Mouse (Mus musculus) small intestine, adult 2 months (tissue): ENCODE data around the gene Sh2d7. TPM values are rescaled to one million over a fixed set of nuclear protein-coding genes. Genes with fewer than 3 reads are reported as not detected.

Source experiments
- H3K27ac ChIP-seq: fragments of 200-500 bp; 2 replicates; pipeline ENCODE4 v1.5.1; 2012; ENCODE audit warnings: low read depth, low read length, control low read depth, inconsistent platforms; ENCODE audit not compliant: insufficient read depth
- H3K27me3 ChIP-seq: fragments of 200-500 bp; 2 replicates; pipeline ENCODE4 v1.6.1; 2012; ENCODE audit warnings: mild to moderate bottlenecking, moderate library complexity, low read length, inconsistent platforms; ENCODE audit not compliant: control insufficient read depth, insufficient read depth
- H3K36me3 ChIP-seq: fragments of 200-500 bp; 2 replicates; pipeline ENCODE4 v1.6.1; 2012; ENCODE audit warnings: mild to moderate bottlenecking, low read length, control low read depth, inconsistent platforms; ENCODE audit not compliant: control insufficient read depth, insufficient read depth
- H3K4me1 ChIP-seq: fragments of 200-500 bp; 2 replicates; pipeline ENCODE4 v1.6.1; 2012; ENCODE audit warnings: low read length, inconsistent platforms, mixed read lengths; ENCODE audit not compliant: control insufficient read depth, insufficient read depth, insufficient read length
- H3K4me3 ChIP-seq: fragments of 200-500 bp; 2 replicates; pipeline ENCODE4 v1.5.1; 2012; ENCODE audit warnings: low read depth, mild to moderate bottlenecking, control low read depth, inconsistent platforms, low read length, moderate library complexity
- CTCF ChIP-seq: fragments of 200-500 bp; IDR thresholded peaks from 2 replicates; pipeline ENCODE4 v1.5.1; 2012; ENCODE audit warnings: low read depth, mild to moderate bottlenecking, control low read depth, inconsistent platforms, low read length, moderate library complexity, mixed read lengths; ENCODE audit not compliant: insufficient replicate concordance, insufficient read length; ENCODE audit errors: extremely low read depth
- POLR2A ChIP-seq: fragments of 200-500 bp; IDR thresholded peaks from 2 replicates; pipeline ENCODE4 v1.6.1; 2012; ENCODE audit warnings: low read depth, mild to moderate bottlenecking, control low read depth, inconsistent platforms, low read length, moderate library complexity
- WGBS: fragments of 180-500 bp; shearing (Covaris S2); methylation state at CpG from one replicate; pipeline ENCODE4 v1.1.7; 2018; 5-methylcytosine and 5-hydroxymethylcytosine counted together
- polyA plus RNA-seq: library from polyadenylated mRNA; depleted of rRNA; stranded (reverse); fragments of >200 nt; gene quantifications from 2 replicates; pipeline ENCODE4 v1.2.3, GENCODE M21; 2012

The Sh2d7 gene
- polyA plus RNA-seq, 1 experiment: 5.7 TPM

DNA sequence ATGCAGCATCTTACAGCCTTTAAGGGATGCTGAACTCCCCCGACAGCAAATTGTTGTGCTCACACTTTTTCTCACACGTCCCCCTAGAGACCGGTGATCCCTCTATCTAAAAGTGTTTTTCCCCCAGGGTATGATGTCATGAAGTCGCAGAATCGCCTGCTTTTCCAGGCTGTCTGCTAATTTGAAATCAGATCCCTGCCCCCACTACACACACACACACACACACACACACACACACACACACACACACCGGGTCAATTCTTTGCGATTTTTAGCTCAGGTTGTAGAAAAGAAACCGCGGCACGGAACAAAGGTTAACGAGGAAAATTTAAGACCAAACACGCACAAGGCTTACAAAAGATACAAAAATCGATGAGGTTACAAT, 36.7 kb upstream of the Sh2d7 start:
- Histone ChIP-seq H3K27ac (no peak overlapping the region), H3K27me3 (peaks cover 10% of the 10 kb centered on the region), H3K4me1 (no peaks in the 10 kb centered on the region), H3K4me3 (peak overlapping the region; percentile 88), H3K36me3 (no peaks in the 10 kb centered on the region)
- TF ChIP-seq POLR2A (no peak), CTCF (no peak)
- 2% methylated on average over 13 of the region's 13 CpGs for WGBS

DNA sequence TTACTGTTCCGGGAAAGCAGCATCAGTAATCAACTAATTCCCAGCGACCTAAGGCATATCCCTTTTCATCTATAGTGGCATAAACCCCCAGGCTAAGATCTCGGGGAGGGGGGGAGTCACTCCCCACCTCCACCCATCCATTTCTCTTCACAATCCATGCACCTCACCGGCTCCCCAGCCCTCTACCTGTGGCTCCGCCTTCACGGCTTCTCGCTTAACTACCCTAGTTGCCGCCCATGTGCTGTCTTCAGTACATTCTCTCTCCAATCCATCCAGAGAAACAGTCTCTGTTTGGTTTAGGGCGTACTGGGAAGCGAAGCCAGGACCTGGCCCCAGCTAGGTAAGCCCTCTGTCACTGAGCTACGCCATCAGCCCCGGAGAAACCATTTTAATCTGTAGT, 35.9 kb upstream of the Sh2d7 start:
- no peak for TF ChIP-seq POLR2A
- no peak for TF ChIP-seq CTCF
- H3K36me3 ChIP-seq: no peaks in the 10 kb centered on the region
- 5% methylated on average over 12 of the region's 12 CpGs for WGBS
- no peak overlapping the region for H3K4me3 ChIP-seq
- H3K4me1 ChIP-seq: no peaks in the 10 kb centered on the region
- no peak overlapping the region for H3K27ac ChIP-seq
- H3K27me3 ChIP-seq: peaks cover 10% of the 10 kb centered on the region

DNA sequence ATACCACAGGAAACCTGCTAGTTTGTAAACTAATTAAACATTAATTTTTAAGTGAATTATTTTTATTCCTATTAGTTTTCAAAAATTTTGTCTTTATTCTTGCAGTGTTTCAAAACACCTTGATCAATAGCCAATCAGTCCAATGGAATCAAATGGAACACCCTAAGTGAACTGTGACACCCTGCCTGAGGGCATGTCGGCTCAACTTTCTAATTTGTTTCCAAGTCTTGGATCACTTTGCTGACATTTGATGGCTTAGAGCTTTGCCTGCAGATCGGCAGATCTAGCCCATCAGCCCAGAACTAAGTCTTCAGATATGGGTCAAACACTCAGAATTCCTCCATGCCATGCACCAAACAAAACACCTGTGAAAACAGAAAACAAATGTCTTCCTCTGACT, 22.8 kb upstream of the Sh2d7 start:
- WGBS: 80% methylated on average over 2 of the region's 2 CpGs
- no peak for TF ChIP-seq POLR2A
- TF ChIP-seq CTCF: no peak
- Histone ChIP-seq H3K4me1 (no peaks in the 10 kb centered on the region), H3K36me3 (no peaks in the 10 kb centered on the region), H3K4me3 (no peak overlapping the region), H3K27me3 (no peaks in the 10 kb centered on the region), H3K27ac (no peak overlapping the region)

DNA sequence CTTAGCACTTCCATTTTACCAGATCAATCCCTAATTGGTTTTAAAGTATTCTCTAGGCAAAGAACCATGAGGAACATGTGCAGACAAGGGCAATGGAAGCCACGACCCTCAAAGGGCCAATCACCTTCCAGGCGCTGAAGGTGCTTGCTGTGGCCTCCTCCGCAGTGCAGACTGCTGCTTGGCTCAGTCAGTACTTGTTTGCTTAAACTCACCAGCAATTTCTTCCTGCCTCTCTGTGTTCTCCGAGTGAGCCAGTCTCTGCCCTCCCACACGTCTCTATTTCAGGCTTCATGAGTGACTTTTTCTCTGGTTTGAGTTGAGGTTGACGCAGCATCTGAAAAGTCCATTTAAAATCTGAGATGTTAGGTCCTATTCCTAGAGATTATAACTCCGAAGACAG, 19.9 kb upstream of the Sh2d7 start:
- WGBS: 72% methylated on average over 7 of the region's 7 CpGs
- no peaks in the 10 kb centered on the region for H3K36me3 ChIP-seq
- TF ChIP-seq CTCF: no peak
- no peak for TF ChIP-seq POLR2A
- H3K4me1 ChIP-seq: no peaks in the 10 kb centered on the region
- no peak overlapping the region for H3K4me3 ChIP-seq
- no peaks in the 10 kb centered on the region for H3K27me3 ChIP-seq
- no peak overlapping the region for H3K27ac ChIP-seq

DNA sequence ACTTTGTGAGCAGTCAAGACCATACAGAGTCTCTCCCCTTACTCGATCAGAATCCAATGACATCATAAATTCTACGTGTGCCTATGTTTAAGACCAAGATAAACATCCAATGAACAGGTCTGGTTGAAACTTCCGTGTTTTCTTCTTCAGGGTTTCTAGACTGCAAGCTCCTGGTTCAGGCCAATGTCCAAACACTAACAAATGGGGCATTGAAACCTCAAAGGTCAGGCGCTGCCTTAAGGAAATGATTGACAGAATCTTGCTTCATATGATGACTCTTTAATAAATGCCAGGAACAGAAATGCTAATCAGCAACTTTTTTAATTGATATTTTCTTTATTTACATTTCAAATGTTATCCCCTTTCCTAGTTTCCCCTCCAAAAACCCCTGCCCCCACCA, 18.5 kb upstream of the Sh2d7 start:
- 21% methylated on average over 4 of the region's 4 CpGs for WGBS
- no peak overlapping the region for H3K4me3 ChIP-seq
- no peak overlapping the region for H3K27ac ChIP-seq
- no peaks in the 10 kb centered on the region for H3K27me3 ChIP-seq
- H3K4me1 ChIP-seq: no peaks in the 10 kb centered on the region
- no peak for TF ChIP-seq CTCF
- H3K36me3 ChIP-seq: no peaks in the 10 kb centered on the region

DNA sequence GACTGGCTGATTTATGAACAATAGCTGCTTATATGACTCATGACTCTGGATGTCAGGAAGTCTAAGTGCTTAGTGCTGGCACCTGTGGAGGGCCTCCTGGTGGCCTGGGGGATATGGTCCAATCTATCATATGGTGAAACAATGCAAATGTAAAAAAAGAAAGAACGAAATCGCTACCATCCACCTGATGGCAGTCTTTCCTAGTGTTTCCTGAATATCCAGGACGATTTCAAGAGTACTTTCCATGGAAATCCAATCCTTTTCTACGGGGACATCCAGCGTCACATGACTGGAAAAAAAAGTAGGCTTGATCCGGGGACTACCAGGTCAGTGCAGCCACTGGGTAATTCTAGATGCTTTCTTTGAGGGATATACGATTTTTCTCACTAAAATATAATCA, 11.1 kb upstream of the Sh2d7 start:
- no peak overlapping the region for H3K27ac ChIP-seq
- H3K4me1 ChIP-seq: no peaks in the 10 kb centered on the region
- H3K4me3 ChIP-seq: no peak overlapping the region
- WGBS: 64% methylated on average over 7 of the region's 7 CpGs
- no peaks in the 10 kb centered on the region for H3K27me3 ChIP-seq
- H3K36me3 ChIP-seq: no peaks in the 10 kb centered on the region
- TF ChIP-seq CTCF (no peak), POLR2A (no peak)

DNA sequence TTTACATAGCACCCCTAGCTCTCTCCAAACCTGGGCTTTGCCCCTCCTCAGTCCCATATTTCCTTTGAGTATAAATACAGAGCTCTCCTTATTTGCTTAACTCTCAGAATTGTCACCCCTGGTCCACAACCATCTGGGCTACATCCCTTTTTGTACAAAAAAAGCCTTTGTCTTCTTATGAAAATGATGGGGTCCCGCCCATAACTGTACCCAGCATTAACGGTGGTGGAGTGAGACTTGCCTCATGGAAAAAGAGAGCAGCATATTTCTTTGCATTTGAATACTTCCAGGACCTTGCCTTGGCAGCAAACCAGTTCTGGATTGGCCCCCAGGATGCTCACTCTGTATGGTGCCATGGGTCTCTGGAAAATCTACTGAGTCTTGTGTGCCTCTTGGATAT, 8.8 kb upstream of the Sh2d7 start:
- H3K4me1 ChIP-seq: no peaks in the 10 kb centered on the region
- no peaks in the 10 kb centered on the region for H3K27me3 ChIP-seq
- no peak overlapping the region for H3K4me3 ChIP-seq
- WGBS: 72% methylated on average over 2 of the region's 2 CpGs
- H3K27ac ChIP-seq: no peak overlapping the region
- TF ChIP-seq CTCF (no peak), POLR2A (no peak)
- no peaks in the 10 kb centered on the region for H3K36me3 ChIP-seq

DNA sequence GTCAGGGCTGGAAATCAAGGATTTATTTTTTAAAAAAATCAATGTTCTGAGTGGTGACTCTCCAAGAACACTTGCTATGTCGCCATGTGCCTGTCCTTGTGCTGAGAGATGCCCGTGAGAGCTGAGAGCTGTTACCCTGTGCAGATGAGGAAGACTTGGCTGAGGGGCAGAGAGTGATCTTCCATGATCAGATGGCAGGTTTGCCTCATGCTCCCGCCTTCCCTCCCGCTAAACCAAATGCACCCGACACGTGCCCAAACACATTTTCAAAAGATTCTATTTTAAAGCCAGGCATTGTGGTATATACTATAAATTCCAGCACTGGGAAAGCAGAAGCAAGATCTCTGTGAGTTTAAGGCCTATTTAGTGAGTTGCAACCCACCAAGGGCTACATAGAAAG, 7.9 kb upstream of the Sh2d7 start:
- Histone ChIP-seq H3K36me3 (no peaks in the 10 kb centered on the region), H3K27me3 (no peaks in the 10 kb centered on the region), H3K4me3 (no peak overlapping the region), H3K27ac (no peak overlapping the region), H3K4me1 (no peaks in the 10 kb centered on the region)
- TF ChIP-seq POLR2A: no peak
- 85% methylated on average over 6 of the region's 6 CpGs for WGBS
